Mouse (Mus musculus): Measurements from ENCODE around the gene Emc7.

DNA sequence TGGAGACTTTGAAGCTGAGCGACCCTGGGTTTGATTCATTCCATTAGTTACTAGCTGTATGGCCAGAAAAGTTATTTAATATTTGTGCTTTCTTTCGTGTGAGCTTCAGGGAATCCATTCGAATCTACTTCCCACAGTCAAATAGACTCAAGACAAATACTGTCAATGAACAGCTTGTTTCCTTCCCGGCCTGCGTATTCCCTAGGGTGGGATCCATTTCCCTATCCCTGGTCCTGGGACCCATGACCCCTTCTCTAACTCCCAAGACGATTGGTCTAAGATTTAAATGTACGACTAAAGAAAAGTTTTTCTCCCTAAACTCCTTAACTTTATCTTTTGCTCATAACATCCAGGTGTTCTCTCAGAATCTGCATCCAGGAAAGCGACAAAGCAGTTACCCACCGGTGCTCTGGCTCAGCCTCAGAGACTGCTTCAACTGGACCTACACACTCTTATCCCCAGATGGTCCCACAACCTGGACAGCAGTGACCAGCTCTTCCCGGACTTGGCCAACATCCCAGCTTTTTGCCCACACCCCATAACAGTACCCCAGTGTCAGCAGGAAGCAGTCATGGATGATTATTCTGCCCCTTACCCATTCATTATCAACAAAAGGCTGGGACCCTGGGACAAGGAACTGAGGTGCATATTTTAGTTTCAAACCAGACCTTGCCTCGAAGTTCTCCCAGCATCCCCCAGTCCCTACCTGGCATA lies 35.8 kb downstream of the Emc7 start:
- TF ChIP-seq POLR2A (IDR thresholded peaks at IDR 0.05; ENCODE audit: control insufficient read depth in 1 of 2, insufficient read depth in 1 of 2, low read depth in 1 of 2, low read length in 2 of 2, poor library complexity in 1 of 2): no peak
- TF ChIP-seq MYC (IDR thresholded peaks at IDR 0.05; ENCODE audit: low read depth, low read length): no peak
- TF ChIP-seq ETS1 (IDR thresholded peaks at IDR 0.05; ENCODE audit: low read depth, low read length): no peak
- TF ChIP-seq CTCF (IDR thresholded peaks at IDR 0.05 in 2 of 3, conservative IDR thresholded peaks at IDR 0.05 in 1 of 3; ENCODE audit: control insufficient read depth in 1 of 3, insufficient read depth in 1 of 3, low read depth in 2 of 3, low read length in 3 of 3, poor library complexity in 1 of 3, severe bottlenecking in 1 of 3): no peak
- TF ChIP-seq E2F4 (IDR thresholded peaks at IDR 0.05; ENCODE audit: borderline replicate concordance, low read depth, low read length): no peak
- no peak for TF ChIP-seq GABPA (IDR thresholded peaks at IDR 0.05; ENCODE audit: low read depth, low read length)
